Mouse (Mus musculus) splenic B cell, adult 2 months (primary cell): Measurements from ENCODE around the gene Map4.
A peak's percentile ranks its signal among the peaks of the same experiment; 100 is the strongest.

Experiments
- DNase-seq: peaks from one replicate; pipeline ENCODE4 v3.0.0-alpha.2; 2011; ENCODE audit warnings: low read depth, low spot score
- H3K27me3 ChIP-seq: 2 replicates; pipeline ENCODE4 v1.6.1; 2012; ENCODE audit warnings: mild to moderate bottlenecking, low read length, moderate library complexity, mixed read lengths; ENCODE audit not compliant: control insufficient read depth, poor library complexity, insufficient read depth, severe bottlenecking
- H3K36me3 ChIP-seq: 2 replicates; pipeline ENCODE4 v1.6.1; 2012; ENCODE audit warnings: mild to moderate bottlenecking, low read length, moderate library complexity, mixed read lengths; ENCODE audit not compliant: control insufficient read depth, poor library complexity, insufficient read depth, severe bottlenecking

Map4 gene

DNA sequence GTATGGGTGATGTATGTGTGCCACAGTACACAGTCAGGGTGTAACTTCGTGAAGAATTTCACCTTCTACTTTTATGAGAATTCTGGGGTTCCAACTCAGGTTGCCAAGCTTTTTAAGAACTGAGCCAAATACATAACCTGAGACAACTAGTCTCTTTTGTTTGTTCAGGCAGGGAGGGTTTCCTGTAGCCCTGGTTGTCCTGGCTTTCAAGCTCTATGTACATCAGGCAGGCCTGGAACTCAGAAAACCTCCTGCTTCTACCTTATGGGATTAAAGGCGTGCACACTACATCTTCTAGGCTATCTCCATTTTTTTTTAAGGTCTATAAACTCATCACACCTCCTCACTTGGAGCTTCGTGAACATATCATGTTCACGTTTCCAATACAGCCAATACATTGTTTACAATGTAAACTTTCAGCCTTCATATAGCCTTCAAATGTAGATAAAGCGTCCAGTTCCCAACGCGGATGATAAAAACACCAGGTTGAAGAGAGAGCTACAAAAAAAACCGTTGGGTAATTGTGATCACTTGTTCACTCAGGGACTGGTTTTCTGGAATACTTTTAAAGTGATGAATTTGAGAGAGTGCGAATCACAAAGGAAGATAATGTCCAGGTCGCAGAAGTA is 199.8 kb downstream of the Map4 start:
- DNase-seq: no peak
- Histone ChIP-seq H3K27me3 (no peaks in the 10 kb centered on the region), H3K36me3 (no peaks in the 10 kb centered on the region)

DNA sequence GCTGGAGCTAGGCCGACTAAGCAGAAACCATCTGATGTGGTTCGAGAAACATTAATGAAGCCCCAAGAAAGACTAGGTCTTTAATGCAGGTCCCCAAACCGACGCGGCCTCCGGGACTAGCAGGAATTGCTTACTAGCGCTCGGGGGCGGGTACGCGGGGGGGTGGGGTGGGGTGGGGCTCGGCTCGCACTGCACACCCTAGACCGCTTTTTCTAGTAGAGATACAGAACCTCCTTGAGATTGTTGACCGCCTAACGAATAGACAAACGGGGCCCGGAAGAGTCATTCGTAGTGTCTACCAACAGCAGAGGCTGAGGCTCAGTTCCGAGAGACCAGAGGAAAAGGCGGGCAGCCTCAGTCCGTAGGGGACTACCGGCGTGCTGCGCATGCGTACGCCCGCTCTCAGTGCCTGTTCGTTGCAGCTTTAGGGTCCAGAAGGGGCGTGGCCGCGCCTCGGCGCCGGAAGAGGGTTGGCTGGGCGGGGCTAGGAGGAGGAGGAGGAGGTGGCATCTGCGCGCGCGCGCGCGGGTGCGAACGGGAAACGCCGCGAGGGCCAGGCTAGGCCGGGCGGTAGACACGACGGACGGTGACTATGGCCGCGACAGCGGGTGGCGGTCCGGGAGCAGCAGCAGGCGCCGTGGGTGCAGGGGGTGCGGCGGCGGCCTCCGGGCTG is 200.4 kb downstream of the Map4 start:
- DNase-seq: peak; percentile 100
- Histone ChIP-seq H3K36me3 (no peaks in the 10 kb centered on the region; the same call in 1 of the 2 replicates), H3K27me3 (no peaks in the 10 kb centered on the region)

DNA sequence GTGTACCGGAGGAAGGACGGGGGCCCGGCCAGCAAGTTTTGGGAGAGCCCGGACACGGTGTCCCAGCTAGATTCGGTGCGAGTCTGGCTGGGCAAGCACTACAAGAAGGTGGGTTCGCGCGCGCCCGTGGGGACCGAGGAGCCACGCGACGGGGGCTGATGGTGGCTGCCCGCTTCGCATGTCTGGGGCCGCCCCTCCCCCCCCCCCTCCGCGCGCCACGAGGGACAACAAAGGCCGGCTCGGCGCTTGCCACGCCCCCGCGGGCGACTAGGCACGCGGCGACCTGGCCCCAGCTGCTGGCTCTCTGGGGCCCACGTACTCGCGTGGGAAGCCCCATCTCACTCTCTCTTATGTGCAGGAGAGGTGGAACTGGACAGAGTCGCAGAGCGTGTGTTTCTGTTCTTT is 200.9 kb downstream of the Map4 start:
- DNase-seq: peak; percentile 70
- H3K27me3 ChIP-seq: no peaks in the 10 kb centered on the region
- H3K36me3 ChIP-seq: no peaks in the 10 kb centered on the region; the same call in 1 of the 2 replicates

DNA sequence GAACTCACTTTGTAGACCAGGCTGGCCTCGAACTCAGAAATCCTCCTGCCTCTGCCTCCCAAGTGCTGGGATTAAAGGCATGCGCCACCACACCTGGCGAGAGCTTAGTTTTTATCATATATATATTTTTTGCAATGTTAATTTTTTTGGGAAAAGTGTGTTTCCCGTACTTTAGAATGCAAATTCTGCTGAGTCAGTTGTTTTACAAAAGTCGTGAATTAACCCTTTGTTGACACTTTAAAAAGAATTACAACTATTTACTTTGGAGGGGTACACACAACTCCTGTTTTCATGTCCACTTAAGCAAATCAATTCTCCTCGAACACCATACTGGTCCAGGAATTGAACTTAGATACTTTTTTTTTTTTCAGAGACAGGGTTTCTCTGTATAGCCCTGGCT is 201.7 kb downstream of the Map4 start:
- Histone ChIP-seq H3K36me3 (no peaks in the 10 kb centered on the region; the same call in 1 of the 2 replicates), H3K27me3 (no peaks in the 10 kb centered on the region)
- no peak for DNase-seq
